Mouse (Mus musculus): ENCODE measurements around the gene Tnfaip1.
A peak's percentile ranks its signal among the peaks of the same experiment; 100 is the strongest.

Gene Tnfaip1

DNA sequence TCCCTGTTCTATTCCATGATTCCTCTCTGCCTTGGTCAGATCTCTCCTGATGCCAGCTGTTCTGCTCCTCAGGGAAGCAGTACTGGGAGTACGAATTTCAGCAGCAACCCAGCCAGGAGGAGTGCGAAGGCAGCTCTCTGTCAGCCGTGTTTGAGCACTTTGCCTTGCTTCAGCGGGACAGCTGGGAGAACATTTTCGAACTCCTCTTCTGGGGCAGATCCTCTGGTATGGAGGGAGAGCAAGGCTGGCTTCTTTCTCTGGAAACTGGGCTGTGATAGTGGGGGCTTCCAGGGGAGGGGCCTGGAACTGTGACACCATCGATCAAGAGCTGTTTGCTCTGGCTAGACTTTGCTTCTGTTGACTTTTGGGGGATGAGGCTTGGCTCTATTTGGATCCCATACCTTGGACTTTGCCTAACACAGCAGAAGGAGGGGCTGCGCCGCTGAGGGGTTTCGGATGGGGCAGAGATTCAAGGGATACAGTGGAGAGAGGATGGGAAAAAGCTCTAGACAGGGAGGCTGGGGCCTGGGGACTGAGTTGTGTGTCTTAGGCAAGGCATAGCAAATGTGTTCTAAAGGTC, 35.4 kb downstream of the Tnfaip1 start:
- DNase-seq (ENCODE audit: low read depth): no peak

DNA sequence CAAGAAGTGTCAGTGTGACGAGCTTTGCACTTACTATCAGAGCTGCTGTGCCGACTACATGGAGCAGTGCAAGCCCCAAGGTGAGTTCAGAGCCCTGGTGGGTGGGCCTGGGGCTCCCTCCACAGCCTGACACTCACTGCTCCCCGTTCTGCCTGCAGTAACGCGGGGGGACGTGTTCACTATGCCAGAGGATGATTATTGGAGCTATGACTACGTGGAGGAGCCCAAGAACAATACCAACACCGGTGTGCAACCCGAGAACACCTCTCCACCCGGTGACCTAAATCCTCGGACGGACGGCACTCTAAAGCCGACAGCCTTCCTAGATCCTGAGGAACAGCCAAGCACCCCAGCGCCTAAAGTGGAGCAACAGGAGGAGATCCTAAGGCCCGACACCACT, 36.6 kb downstream of the Tnfaip1 start:
- DNase-seq (ENCODE audit: low read depth): no peak

DNA sequence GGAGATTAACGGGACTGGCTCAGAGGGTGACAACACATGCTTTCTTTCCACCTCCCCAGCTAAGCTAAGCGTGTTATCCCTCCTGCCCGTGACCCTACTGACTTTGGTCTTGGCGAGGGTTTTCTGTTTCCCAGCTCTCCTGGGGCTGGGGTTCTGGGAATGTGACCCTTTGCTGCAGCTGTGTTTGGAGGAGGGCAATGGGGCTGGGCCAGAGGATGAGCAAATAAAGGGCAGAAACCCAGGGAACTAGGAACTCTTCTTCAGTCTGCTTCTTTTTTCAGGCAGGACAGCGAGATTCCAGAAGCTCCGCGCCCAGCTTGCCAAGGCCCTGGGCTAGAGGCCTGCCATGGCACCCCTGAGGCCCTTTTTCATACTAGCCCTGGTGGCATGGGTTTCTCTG, 37.1 kb downstream of the Tnfaip1 start, which contains the start of gene Vtn:
Vtn (plus strand) TSS at position 88 of the 400 bp plus-strand sequence.
- no peak for DNase-seq (ENCODE audit: low read depth)

DNA sequence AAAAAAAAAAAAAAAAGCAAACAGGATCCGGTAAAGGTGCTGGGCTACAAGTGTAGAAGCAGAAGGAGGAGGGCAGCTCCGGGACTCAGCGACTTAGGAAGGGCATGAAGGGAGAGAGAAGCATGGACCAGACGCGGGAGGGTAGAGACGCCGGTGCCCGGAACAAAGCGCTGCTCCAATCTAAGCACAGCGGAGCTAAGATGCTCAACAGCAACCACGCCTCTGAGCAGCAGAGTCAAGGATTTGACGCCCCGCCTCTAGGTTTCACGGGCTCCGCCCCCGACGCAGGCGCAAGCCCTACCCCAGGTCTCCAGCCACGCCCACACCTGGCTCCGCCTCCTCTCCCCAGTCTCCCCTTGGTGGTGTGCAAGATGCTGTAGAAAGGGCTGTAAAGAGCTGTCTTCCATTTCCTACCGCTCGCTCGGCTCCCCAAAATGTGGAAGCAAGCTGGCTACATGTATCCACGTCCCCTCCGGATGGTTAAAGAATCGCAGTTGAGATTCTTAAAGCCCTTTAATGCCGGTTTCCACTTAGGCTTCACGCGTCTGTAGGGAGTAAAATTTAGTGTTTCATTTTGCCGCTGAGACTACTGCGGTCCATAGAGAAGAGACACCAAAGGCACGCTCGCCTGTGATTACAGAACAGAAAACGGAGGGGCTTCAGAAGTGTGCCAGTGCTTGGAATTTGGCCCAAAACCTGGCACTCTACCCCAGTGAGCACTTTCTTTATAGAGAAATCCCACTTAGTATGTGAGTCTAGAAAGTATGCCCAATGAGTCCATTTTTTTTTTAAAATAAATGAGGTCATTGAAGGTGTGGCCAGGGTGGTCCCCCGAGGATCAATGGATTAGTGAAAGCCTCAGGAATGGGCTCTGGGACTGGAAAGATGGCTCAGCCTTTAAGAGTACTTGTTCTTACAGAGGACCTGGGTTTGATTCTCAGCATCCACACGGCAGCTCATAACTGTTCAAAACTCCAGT, 38.3 kb downstream of the Tnfaip1 start, which contains the start of gene Sarm1:
Sarm1 (minus strand) TSS at position 211 of the 979 bp plus-strand sequence.
- peak; percentile 95 for DNase-seq (ENCODE audit: low read depth)

DNA sequence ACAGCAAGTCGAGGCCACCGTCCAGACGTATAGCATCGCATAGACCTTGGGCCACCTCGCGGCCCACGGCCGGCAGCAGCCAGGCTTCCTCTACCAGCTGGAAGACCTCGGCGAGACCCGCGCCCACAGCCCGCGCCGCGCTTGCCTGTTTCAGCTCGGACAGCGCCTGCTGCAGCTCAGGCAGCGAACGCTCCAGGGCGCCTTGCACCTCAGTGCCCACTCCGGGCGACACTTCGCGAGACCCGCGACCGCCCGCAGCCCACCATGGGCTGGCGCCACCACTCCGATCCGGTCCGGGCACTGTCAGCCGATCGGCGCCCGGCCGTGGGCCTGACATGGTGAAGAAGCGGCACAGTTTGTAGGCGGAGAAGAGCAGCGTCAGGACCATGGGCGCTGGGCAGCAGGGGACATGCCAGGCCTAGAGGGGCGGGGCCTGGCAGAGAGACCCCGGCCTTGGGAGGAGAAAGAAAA, 39.0 kb downstream of the Tnfaip1 start:
- DNase-seq (ENCODE audit: low read depth): no peak

DNA sequence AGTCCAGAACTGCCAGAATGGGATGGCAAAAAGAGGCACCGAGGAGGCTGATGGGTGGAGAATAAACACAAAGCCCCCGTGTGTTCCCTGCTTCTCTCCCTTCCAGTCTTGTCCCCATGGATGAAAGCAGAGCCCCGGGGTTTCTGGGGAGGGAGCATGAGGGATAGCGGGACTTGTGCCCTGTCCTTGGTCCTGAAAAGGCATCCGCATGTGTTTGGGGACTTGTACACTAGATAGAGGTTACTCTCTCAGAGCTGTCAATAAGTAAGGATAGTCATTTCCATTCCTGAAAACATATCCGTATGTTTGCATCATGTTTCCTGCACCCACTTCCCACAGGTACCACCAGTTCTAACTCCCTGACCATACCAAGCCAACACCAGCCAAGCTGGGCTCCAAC, 40.2 kb downstream of the Tnfaip1 start:
- peak; percentile 46 for DNase-seq (ENCODE audit: low read depth)

DNA sequence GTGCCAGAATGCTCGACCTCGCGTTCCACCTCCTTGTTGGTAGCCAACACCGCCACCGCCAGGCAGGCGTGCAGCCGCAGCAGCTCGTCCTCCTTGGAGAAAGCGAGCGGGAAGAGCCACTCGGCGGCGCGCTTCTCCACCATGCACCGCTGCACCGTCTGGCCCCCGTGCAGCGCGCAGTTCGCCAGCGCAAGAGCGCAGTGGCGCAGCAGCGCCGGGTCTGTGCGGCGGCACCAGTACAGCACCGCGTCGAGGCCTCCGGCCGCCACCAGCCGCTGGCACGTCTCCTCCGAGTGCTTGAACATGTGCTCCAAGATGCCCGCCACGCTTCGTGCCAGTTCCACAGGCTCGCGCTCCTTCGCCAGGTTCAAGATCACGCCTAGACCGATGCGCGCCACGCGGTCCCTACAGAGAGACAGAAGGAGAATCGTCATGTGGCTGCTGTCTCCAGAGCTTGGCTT, 45.3 kb downstream of the Tnfaip1 start:
- DNase-seq (ENCODE audit: low read depth): no peak

DNA sequence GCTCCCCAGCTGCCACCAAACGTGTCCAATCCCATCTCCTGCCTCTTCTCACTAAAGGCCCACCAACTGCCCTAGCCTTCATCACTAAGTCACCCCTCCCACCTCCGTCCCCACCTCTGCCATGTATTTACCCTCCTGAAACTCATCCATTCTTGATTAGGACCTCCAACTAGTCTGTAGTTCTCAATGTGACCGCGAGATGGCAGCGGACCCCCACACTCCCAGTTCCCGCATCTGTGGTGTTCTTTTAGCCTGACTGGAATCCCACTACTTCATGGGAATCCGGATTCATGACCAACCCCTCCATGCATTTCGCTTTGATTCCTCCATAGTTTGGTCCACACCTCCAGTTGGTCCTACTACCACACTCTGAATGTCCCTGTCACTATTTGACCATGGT, 48.0 kb downstream of the Tnfaip1 start:
- peak; percentile 47 for DNase-seq (ENCODE audit: low read depth)

DNA sequence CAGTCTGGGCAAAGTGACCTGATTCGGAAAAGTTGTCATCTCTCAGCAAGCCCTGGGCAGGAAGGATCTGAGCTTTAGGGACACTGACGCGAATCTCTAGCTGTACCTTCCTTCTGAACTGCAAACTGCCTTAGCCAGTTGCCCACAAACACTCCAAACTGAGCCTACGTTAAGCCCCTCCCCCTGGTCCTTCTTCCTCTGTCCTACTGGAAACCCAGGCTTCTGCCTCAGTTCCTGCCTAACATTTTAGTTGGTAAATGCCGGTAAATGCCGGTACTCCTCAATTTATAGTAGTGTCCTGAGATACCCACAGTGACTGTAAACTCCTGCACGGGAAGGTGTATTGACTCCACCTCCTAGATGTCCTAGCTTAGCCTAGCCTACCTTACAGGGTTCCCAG, 52.5 kb downstream of the Tnfaip1 start:
- no peak for DNase-seq (ENCODE audit: low read depth)

DNA sequence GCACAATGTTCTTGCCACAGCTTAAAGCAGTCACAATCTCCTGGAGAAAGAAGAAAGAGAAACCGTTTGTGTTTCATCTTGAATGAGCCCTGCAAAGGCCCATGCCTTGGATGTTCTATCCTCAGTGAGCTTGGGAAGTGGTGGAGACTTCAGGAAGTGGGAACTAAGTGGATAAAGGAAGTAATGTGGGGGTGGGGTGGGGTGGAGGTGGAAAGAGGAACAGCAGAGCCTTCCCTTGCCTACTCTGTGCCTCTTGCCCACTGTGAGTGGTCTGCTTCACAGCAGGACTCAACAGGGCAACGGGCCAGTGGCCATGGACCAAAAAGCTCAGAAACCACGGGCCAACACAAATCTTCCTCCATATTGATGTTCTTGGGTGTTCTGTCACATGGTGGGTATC, 60.8 kb downstream of the Tnfaip1 start:
- no peak for DNase-seq (ENCODE audit: low read depth)

Measured in c-Kit-positive CD71-positive TER-119-negative erythroid progenitor cells, embryonic 14.5 days (primary cell).